Mouse (Mus musculus) heart, adult 18-20 months (tissue): ENCODE data around the gene Mettl7a2. TPM values are rescaled to one million over a fixed set of nuclear protein-coding genes. Genes with fewer than 3 reads are reported as not detected.

Source experiments
- DNase-seq, 2 experiments: peaks; one replicate each; pipeline ENCODE4 v3.0.0; 2021 to 2022; ENCODE audit warnings: mixed read lengths in 1 of 2
- total RNA-seq, 2 experiments: library from RNA; stranded (reverse); gene quantifications; 2 replicates each; pipeline ENCODE4 v1.2.3; 2021

Mettl7a2 gene
- total RNA-seq, 2 experiments from 2014 or later: 1.1 to 1.5 TPM

DNA sequence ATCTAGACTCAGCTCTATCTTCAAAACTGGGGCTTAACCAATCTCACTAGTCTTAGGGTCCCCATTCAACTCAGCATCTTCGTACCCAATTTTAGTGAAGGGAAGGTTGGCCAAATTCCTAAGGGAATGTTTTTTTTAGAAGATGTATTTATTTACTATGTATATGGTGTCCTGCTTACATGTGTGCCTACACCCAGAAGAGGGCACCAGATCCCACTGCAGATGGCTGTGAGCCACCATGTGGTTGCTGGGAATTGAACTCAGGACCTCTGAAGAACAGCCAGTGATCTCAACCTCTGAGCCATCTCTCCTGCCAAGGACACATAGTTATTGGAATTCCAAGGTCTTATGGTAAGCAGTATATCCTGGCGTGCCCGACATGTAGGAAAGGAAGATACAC lies 42.6 kb downstream of the Mettl7a2 start:
- DNase-seq: no peak

DNA sequence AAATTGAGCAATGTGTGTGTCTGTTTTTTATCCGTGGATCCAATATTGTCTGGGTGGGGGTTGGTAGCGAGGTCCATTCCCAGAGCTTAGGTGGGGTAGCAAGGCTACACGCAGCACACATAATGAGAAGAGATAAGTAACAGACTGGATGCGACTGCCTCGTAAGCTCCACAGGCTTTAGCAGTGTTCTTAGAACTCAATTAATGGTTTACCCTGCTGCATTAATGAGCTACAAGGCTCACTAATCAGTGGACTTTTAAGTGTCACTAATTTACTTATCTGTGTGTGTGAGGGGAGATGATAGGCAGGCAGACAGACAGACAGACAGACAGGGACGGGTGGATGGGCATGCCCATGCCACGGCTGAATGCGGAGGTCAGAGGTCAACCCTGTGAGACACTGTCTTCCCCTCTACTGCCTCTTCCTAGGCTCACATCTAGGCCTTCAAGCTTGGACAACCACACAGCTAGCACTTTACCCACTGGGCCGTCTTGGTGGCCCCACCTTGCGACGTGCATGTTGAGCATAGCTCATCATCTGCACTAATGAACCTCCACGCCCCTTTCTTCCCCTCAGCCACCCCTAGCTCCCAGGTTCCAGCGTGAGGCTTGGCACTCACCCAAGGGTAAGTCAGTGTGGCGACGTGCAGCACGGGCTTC lies 47.7 kb downstream of the Mettl7a2 start:
- DNase-seq: no peak

DNA sequence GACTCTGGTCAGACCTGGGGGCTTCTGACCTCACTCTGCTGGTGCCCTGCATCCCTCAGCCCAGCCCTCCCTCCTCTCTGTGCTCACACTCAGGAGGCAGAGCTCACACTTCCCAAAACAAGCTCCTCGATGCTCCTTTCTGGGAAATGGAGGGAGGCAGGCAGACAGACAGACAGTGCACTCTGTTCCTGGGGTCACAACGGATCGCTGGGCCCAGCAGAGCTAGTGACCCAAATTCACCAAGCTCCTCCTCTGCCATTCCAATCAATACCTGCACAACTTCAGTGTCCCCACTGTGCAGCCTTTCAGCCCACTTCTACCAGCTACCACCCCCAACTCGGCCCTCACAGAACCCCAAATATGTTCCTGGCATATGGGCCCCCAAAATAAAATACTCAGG lies 48.8 kb downstream of the Mettl7a2 start:
- DNase-seq: no peak

DNA sequence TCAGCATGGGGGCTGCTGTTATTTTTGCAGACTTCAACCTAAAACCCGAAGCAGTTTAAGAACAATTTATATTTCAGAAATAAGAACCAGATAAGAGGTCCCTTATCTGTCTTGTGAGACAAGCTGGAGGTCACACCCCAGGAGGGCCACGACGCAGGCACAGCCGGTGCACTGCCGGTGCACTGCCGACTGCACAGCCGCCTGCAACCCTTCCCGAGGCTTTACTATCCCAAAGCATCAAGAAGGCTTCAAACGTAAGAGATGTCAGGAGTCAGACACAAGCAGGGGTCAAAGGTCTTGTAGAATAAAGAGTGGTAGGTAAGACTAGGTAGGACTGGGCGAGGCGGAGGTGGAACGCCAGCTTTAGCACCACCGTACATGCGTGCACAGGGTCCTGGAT lies 49.3 kb downstream of the Mettl7a2 start:
- no peak for DNase-seq

DNA sequence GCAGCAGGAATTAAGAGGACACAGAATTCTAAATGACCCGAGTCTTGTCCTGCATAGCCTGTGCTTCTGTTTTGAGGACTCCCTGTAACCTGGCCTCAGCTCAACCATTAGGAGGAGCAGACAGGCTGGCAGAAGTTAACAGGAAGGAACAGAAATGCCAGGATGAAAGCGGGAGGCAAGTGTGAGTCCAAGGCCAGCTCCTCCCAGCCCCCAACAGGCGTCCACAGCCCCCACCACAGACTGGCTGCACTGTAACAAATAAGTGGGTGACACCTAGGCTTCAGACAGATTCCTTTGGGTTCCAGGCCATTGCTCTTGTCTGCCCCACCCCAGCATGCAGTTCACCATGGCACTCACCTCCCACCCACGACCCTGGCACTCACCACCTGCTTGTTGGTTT lies 49.8 kb downstream of the Mettl7a2 start:
- DNase-seq: no peak

DNA sequence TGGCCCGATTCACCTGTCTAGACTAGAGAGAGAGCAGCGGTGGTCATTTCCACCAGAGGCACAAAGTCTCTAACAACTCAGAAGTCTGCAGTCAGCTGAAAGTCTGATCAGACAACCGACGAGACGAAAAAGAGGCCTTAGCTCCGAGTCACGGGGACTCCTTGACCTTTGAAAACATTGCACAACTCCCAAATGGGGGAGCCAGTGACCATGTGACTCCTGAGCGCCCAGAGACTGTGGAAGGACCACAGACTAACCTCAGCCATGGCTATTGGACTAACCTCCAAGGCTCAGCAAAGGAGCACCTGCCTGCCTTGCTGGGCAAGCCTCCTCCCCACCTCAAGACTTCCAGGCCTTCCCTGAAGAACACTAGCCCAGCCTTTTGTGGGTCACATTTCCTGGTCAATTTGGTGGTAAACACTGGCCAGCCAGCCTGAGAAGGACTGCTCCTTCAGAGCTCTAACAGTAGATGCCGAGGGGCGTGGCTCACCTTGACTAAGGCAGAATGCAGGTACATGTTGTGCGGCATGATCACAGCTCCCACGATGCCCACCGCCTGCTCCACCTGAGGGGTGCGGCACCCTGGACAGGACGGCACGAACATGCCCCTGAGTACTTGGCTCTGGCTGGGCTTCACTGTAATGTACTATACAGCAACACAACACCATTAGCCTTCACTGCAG lies 50.5 kb downstream of the Mettl7a2 start:
- no peak for DNase-seq

DNA sequence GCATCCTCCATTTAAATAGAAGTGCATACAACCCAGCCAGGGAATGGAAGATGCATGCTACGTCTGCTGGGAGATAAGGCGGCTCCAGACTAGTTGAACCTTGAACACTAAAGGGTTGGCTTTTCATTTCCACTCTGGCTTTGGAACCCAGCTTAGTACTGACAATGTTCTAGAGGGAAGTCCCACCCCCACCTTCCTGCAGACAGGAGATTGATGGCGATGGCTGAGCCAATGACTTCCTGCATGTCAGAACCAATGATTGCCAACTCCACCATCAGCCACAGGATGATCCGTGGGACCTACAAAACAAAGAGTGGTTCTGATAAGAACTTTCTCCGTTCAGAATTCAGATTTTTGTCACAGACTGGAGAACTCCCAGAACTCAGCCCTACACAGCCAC lies 53.1 kb downstream of the Mettl7a2 start:
- no peak for DNase-seq

DNA sequence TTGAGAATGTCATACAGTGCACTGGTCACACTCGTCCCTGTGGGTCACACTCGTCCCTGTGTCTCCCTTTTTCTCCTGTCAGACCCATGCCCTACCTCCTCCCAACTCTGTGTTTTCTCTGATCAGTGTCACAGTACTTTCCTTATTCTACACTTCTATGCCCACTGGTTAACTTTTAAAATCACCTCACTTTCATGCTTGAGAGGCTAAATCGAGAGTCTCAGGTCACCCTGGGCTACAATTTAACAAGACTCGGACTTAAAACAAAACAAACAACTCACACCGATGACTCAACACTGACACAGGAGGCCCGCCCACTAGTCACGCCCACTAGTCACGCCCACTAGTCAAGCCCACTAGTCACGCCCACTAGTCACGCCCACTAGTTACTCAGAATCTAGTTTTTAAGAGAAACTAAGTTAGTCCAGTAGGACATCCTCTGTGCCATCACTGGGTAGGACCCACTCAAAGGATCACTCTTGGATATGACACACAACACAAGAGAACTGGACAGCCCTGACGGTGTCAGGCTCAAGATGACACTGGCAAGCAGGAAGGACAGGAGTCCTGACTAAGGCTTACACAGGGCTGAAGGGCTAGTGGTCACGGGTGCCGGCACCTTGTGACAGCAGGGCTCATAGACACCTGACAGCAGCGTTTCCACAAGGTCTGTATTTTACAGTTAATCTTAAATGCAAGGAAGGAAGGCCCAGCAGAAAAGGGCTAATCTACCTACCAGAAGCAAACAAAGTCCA lies 58.1 kb downstream of the Mettl7a2 start:
- no peak for DNase-seq

Other genes with a start within 250 kb of the Mettl7a2 start
- 10 to 100 TPM; 52.5 to 53.5 TPM for gene Atf1, start 125.4 kb upstream of the Mettl7a2 start, total RNA-seq
- gene Tmprss12, start 72.4 kb upstream of the Mettl7a2 start, total RNA-seq: not detected
- gene Mettl7a1, start 49.1 kb upstream of the Mettl7a2 start, total RNA-seq: 10 to 100 TPM; 46.0 to 60.5 TPM
- gene Mettl7a3, start 18.3 kb upstream of the Mettl7a2 start, total RNA-seq: under 1 TPM in 1 of 2 experiments, not detected in 1; 0.18 TPM
- gene Methig1, start 51 bp upstream of the Mettl7a2 start, total RNA-seq: not detected
- not detected for gene Higd1c, start 11.3 kb downstream of the Mettl7a2 start, total RNA-seq
- not detected for gene Gm5475, start 68.9 kb downstream of the Mettl7a2 start, total RNA-seq
- 10 to 100 TPM; 37.8 to 44.5 TPM for gene Slc11a2, start 71.9 kb downstream of the Mettl7a2 start, total RNA-seq
- gene Letmd1, start 115.8 kb downstream of the Mettl7a2 start, total RNA-seq: 10 to 100 TPM; 10.2 to 23.2 TPM
- 1 to 10 TPM; 1.9 to 2.6 TPM for gene Csrnp2, start 142.3 kb downstream of the Mettl7a2 start, total RNA-seq
- gene Tfcp2, start 198.8 kb downstream of the Mettl7a2 start, total RNA-seq: 10 to 100 TPM; 11.3 to 14.7 TPM
- 10 to 100 TPM; 11.1 to 14.2 TPM for gene Pou6f1, start 246.8 kb downstream of the Mettl7a2 start, total RNA-seq